Mouse (Mus musculus): ENCODE data around the gene Wnt6. TPM values are rescaled to one million over a fixed set of nuclear protein-coding genes. Genes with fewer than 3 reads are reported as not detected.
"Not testable (repeated sequence)": the region's sequence is repeated elsewhere in the genome, so short reads cannot be mapped to it uniquely, and the experiment has no call there.

Gene Wnt6
- polyA plus RNA-seq, 1 experiment from 2014 or later = not detected

- CTCF ChIA-PET; POLR2A ChIA-PET; ATAC-seq; in situ Hi-C loops (cut with MboI; ENCODE audit: low pct_unique_long_range_greater_than_20kb); DNase-seq (ENCODE audit: low read depth, low spot score): not testable (repeated sequence)
- peaks cover 32% of the 10 kb centered on the region for H3K27me3 ChIP-seq
- peak; percentile 34 for TF ChIP-seq CTCF (IDR thresholded peaks at IDR 0.05)
Observed at GRCm38 (mm10) chr1:74823598-74823997, 51.9 kb downstream of the Wnt6 start.

- in situ Hi-C loops (cut with MboI; ENCODE audit: low pct_unique_long_range_greater_than_20kb) = no loop called here
- ChIA-PET POLR2A (no interaction called here), CTCF (no interaction called here)
- no peak for TF ChIP-seq CTCF (IDR thresholded peaks at IDR 0.05)
- H3K27me3 ChIP-seq = peaks cover 36% of the 10 kb centered on the region
- ATAC-seq (no peak), DNase-seq (ENCODE audit: low read depth, low spot score) (no peak)
Observed at GRCm38 (mm10) chr1:74824518-74825302, 53.0 kb downstream of the Wnt6 start.

- no peak for TF ChIP-seq CTCF (IDR thresholded peaks at IDR 0.05)
- CTCF ChIA-PET = no interaction called here
- in situ Hi-C loops (cut with MboI; ENCODE audit: low pct_unique_long_range_greater_than_20kb) = no loop called here
- POLR2A ChIA-PET = no interaction called here
- ATAC-seq (no peak), DNase-seq (ENCODE audit: low read depth, low spot score) (no peak)
- H3K27me3 ChIP-seq = peaks cover 45% of the 10 kb centered on the region
Observed at GRCm38 (mm10) chr1:74830061-74830460, 58.4 kb downstream of the Wnt6 start.

- in situ Hi-C loops (cut with MboI; ENCODE audit: low pct_unique_long_range_greater_than_20kb) = no loop called here
- CTCF ChIA-PET = interaction anchor here (1.3 kb wide), 1 partner anchor 20 kb away, joined by 3 read pairs; no protein-coding TSS in a partner anchor
Observed at GRCm38 (mm10) chr1:74833255-74833654, 61.6 kb downstream of the Wnt6 start.

More at GRCm38 (mm10) chr1:74833255-74833654, 61.6 kb downstream of the Wnt6 start:
- TF ChIP-seq CTCF (IDR thresholded peaks at IDR 0.05) = no peak
- no peak for DNase-seq (ENCODE audit: low read depth, low spot score)
- H3K27me3 ChIP-seq = peaks cover 43% of the 10 kb centered on the region
- ATAC-seq = no peak
- POLR2A ChIA-PET = no interaction called here

Other genes with a start within 250 kb of the Wnt6 start
- 0.83 TPM for gene Plcd4, start 229.0 kb upstream of the Wnt6 start, polyA plus RNA-seq (2021)
- gene Usp37, start 227.6 kb upstream of the Wnt6 start, polyA plus RNA-seq (2021) = 8.4 TPM
- 14.9 TPM for gene Zfp142, start 183.6 kb upstream of the Wnt6 start, polyA plus RNA-seq (2021)
- 24.9 TPM for gene Bcs1l, start 183.6 kb upstream of the Wnt6 start, polyA plus RNA-seq (2021)
- 60.1 TPM for gene Rnf25, start 170.5 kb upstream of the Wnt6 start, polyA plus RNA-seq (2021)
- 12.5 TPM for gene Stk36, start 170.4 kb upstream of the Wnt6 start, polyA plus RNA-seq (2021)
- 23.6 TPM for gene Ttll4, start 110.1 kb upstream of the Wnt6 start, polyA plus RNA-seq (2021)
- gene Cyp27a1, start 58.3 kb upstream of the Wnt6 start, polyA plus RNA-seq (2021) = not detected
- not detected for gene Prkag3, start 22.7 kb upstream of the Wnt6 start, polyA plus RNA-seq (2021)
- not detected for gene Wnt10a, start 19.6 kb downstream of the Wnt6 start, polyA plus RNA-seq (2021)
- gene Cdk5r2, start 83.0 kb downstream of the Wnt6 start, polyA plus RNA-seq (2021) = not detected
- gene Fev, start 113.5 kb downstream of the Wnt6 start, polyA plus RNA-seq (2021) = not detected
- gene Cryba2, start 121.3 kb downstream of the Wnt6 start, polyA plus RNA-seq (2021) = not detected
- not detected for gene Cfap65, start 163.7 kb downstream of the Wnt6 start, polyA plus RNA-seq (2021)
- 0.13 TPM for gene Ihh, start 179.8 kb downstream of the Wnt6 start, polyA plus RNA-seq (2021)